Comparison of ENCODE assay signal across 23 mouse cellular contexts in the genomic region with DNA sequence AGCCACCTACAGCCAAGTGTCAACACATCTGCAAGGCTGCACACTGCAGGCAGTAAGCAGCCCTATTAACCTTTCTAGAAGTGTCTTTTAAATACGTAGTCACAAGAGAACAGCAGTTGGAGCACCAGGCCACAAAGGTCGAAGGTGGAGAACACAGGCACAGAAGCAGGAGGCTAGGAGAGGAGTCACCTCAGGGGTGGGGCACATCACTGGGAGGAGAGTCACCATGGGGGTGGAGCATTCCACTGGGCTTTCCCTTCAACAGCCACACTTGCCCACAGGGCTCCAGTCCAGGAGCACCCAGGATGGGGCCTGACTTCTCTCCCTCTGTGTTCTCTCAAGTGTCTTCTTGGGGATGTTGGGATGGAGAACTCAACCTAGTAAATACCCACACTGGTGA. TPM values are rescaled to one million over a fixed set of nuclear protein-coding genes. Genes with fewer than 3 reads are reported as not detected.
DNase-seq lines count a peak whose midpoint lies in the region; ATAC-seq and TF ChIP-seq lines count a peak whose summit lies in the region.
"Had no signal": no experiment of that assay in that cellular context is flagged by ENCODE, and none has a peak within 500 bp of the region (broad histone marks: within the 10 kb centered on the region; RNA-seq: fewer than 3 reads in every experiment).

No protein-coding gene starts in this region.

- ATAC-seq in limb, embryonic 12.5 days (ENCODE audit: insufficient number of reproducible peaks, insufficient read depth, low FRiP score, low TSS enrichment, low read depth) = no peak
- ATAC-seq in liver, embryonic 14.5 days (ENCODE audit: insufficient read depth) = 0 out of 2 replicates have a peak, but pooled peaks have one; percentile 11
- ATAC-seq: activated CD4-positive, CD25-positive, alpha-beta regulatory T cell, adult 4 months; forebrain, embryonic 13.5 days; Patski had no signal

- peaks cover 4% of the 10 kb centered on the region; the same call in 1 of the 2 replicates for H3K27me3 ChIP-seq in limb, embryonic 12.5 days
- no peaks in the 10 kb centered on the region for H3K27me3 ChIP-seq in limb, embryonic 10.5 days (ENCODE audit: low read depth, poor library complexity, severe bottlenecking)
- no peaks in the 10 kb centered on the region for H3K27me3 ChIP-seq in liver, embryonic 14.5 days (ENCODE audit: control insufficient read depth, insufficient read depth, low read length)
- H3K27me3 ChIP-seq: embryonic facial prominence, embryonic 12.5 days; forebrain, embryonic 13.5 days; Patski had no signal

- H3K9me3 ChIP-seq in limb, embryonic 12.5 days = no peaks in the 10 kb centered on the region
- no peaks in the 10 kb centered on the region for H3K9me3 ChIP-seq in limb, embryonic 10.5 days (replicated peaks)
- H3K9me3 ChIP-seq in liver, embryonic 14.5 days (ENCODE audit: control insufficient read depth, low read length) = no peaks in the 10 kb centered on the region
- H3K9me3 ChIP-seq: embryonic facial prominence, embryonic 12.5 days; forebrain, embryonic 13.5 days; hindbrain, embryonic 10.5 days had no signal

- no peak for TF ChIP-seq CTCF in liver, embryonic 14.5 days (IDR thresholded peaks at IDR 0.05; ENCODE audit: low read depth)

- peaks cover 16% of the 10 kb centered on the region for H3K4me1 ChIP-seq in limb, embryonic 12.5 days (replicated peaks)
- H3K4me1 ChIP-seq in limb, embryonic 10.5 days = peaks cover 15% of the 10 kb centered on the region
- H3K4me1 ChIP-seq in liver, embryonic 14.5 days (replicated peaks; ENCODE audit: control insufficient read depth in 2 of 2, insufficient read depth in 2 of 2, low read length in 1 of 2) = peaks cover 3 to 5% of the 10 kb centered on the region in 2 experiments; a peak in 2 of 4 replicates

- H3K4me2 ChIP-seq in limb, embryonic 12.5 days = no peak overlapping the region
- H3K4me2 ChIP-seq in liver, embryonic 14.5 days (ENCODE audit: low read depth) = no peak overlapping the region
- H3K4me2 ChIP-seq: embryonic facial prominence, embryonic 12.5 days; forebrain, embryonic 13.5 days had no signal

- peaks cover 25% of the 10 kb centered on the region for H3K36me3 ChIP-seq in limb, embryonic 12.5 days
- peaks cover 31% of the 10 kb centered on the region for H3K36me3 ChIP-seq in limb, embryonic 10.5 days
- peaks cover 6% of the 10 kb centered on the region for H3K36me3 ChIP-seq in liver, embryonic 14.5 days (replicated peaks; ENCODE audit: control insufficient read depth, insufficient read depth, low read depth)

- 55% methylated on average over 2 of the region's 2 CpGs for WGBS in limb, embryonic 12.5 days
- 77% methylated on average over 2 of the region's 2 CpGs for WGBS in limb, embryonic 10.5 days
- 57% methylated on average over 2 of the region's 2 CpGs for WGBS in liver, embryonic 14.5 days (ENCODE audit: insufficient replicate concordance)

- TF ChIP-seq EP300 in liver, embryonic 14.5 days (IDR thresholded peaks at IDR 0.05; ENCODE audit: low read depth) = no peak

- 0 out of 2 replicates have a peak overlapping the region, but pooled peaks have one; percentile 4 for H3K9ac ChIP-seq in limb, embryonic 12.5 days (replicated peaks)
- H3K9ac ChIP-seq in liver, embryonic 14.5 days (replicated peaks) = no peak overlapping the region
- H3K9ac ChIP-seq: embryonic facial prominence, embryonic 12.5 days; forebrain, embryonic 13.5 days had no signal

- no peak overlapping the region for H3K4me3 ChIP-seq in limb, embryonic 12.5 days (replicated peaks)
- H3K4me3 ChIP-seq in limb, embryonic 10.5 days = no peak overlapping the region
- H3K4me3 ChIP-seq in liver, embryonic 14.5 days (ENCODE audit: insufficient read depth in 1 of 2, low read depth in 2 of 2, low read length in 2 of 2) = no peak overlapping the region
- H3K4me3 ChIP-seq: embryonic facial prominence, embryonic 12.5 days; erythroblast, embryonic 14.5 days; forebrain, embryonic 13.5 days; hindbrain, embryonic 10.5 days; midbrain, embryonic 10.5 days had no signal

- no peak overlapping the region for H3K27ac ChIP-seq in limb, embryonic 12.5 days
- no peak overlapping the region for H3K27ac ChIP-seq in limb, embryonic 10.5 days
- no peak overlapping the region for H3K27ac ChIP-seq in liver, embryonic 14.5 days
- H3K27ac ChIP-seq: embryonic facial prominence, embryonic 12.5 days; forebrain, embryonic 13.5 days; hindbrain, embryonic 10.5 days; kidney, postnatal 0 days; midbrain, embryonic 10.5 days had no signal

- DNase-seq in limb, embryonic 10.5 days (ENCODE audit: low spot score) = no peak
- DNase-seq in NIH3T3 (ENCODE audit: low read depth) = peak; percentile 28
- DNase-seq in liver, embryonic 14.5 days (ENCODE audit: low read depth in 3 of 3, low spot score in 3 of 3) = no peak
- peak; percentile 60 for DNase-seq in yolk sac, embryonic 10.5 days (ENCODE audit: low spot score)
- DNase-seq in urinary bladder, postnatal 4 days (ENCODE audit: low spot score in 2 of 2) = no peak
- no peak for DNase-seq in spleen, postnatal 14 days (ENCODE audit: low spot score in 2 of 2)
- DNase-seq: adrenal gland, postnatal 25 days; cerebellum, adult 11 months; cerebellum, postnatal 10 days; gastrocnemius, postnatal 36 days; lung, adult 2 months; lung, postnatal 4 days; retina, postnatal 1 day; thymus, postnatal 36 days had no signal

RNA-seq across cellular contexts. Expression of a gene that starts 4.8 kb away (rescaled TPM):
- polyA plus RNA-seq in limb, embryonic 12.5 days (2016; fragmentation: Nextera tagmentation; extraction: Ambion mirVana) = 28.7 and 29.4 TPM in 2 replicates
- 32.4 and 34.8 TPM in 2 replicates for polyA plus RNA-seq in limb, embryonic 10.5 days (2016; fragmentation: Nextera tagmentation; extraction: Ambion mirVana)
- 12.1 and 12.2 TPM in 2 replicates for polyA plus RNA-seq in liver, embryonic 14.5 days (2012; rRNA removed)
- polyA plus RNA-seq in liver, embryonic 14.5 days (2014; fragmentation: Nextera tagmentation; extraction: Ambion mirVana) = 9.2 and 11.4 TPM in 2 replicates

RNA-seq across cellular contexts. Expression of a gene that starts 17.5 kb away (rescaled TPM):
- polyA plus RNA-seq in limb, embryonic 12.5 days (2016; fragmentation: Nextera tagmentation; extraction: Ambion mirVana) = 3.0 and 3.5 TPM in 2 replicates
- 1.7 and 2.2 TPM in 2 replicates for polyA plus RNA-seq in limb, embryonic 10.5 days (2016; fragmentation: Nextera tagmentation; extraction: Ambion mirVana)
- 0.73 and 0.83 TPM in 2 replicates for polyA plus RNA-seq in liver, embryonic 14.5 days (2012; rRNA removed)
- 1.00 and 2.5 TPM in 2 replicates for polyA plus RNA-seq in liver, embryonic 14.5 days (2014; fragmentation: Nextera tagmentation; extraction: Ambion mirVana)
- polyA plus RNA-seq: activated CD4-positive, CD25-positive, alpha-beta regulatory T cell, adult 4 months had no signal

Comparison
In these comparisons a context has a peak if more than half of its experiments do, and no peak if none do; other contexts are left out.
1. DNase-seq: peak in NIH3T3 (single experiment) and yolk sac, embryonic 10.5 days (single experiment); none in limb, embryonic 10.5 days (single experiment), liver, embryonic 14.5 days (0 of 3), urinary bladder, postnatal 4 days (0 of 2) and spleen, postnatal 14 days (0 of 2).